Mouse (Mus musculus) lung, adult 2 months (tissue): ENCODE data around the gene Phf3.

Experiments
- CTCF ChIP-seq: fragments of 200-500 bp; IDR thresholded peaks from 2 replicates; pipeline ENCODE4 v1.5.1; 2011; ENCODE audit warnings: mild to moderate bottlenecking, low read length, control low read depth; ENCODE audit not compliant: insufficient read depth
- POLR2A ChIP-seq: fragments of 200-500 bp; IDR thresholded peaks from 2 replicates; pipeline ENCODE4 v1.6.1; 2011; ENCODE audit warnings: low read depth, mild to moderate bottlenecking, control low read depth, low read length, borderline replicate concordance; ENCODE audit errors: extremely low read depth

- no peak for TF ChIP-seq CTCF
- no peak for TF ChIP-seq POLR2A
Observed at GRCm38 (mm10) chr1:30779562-30779961, 94.2 kb downstream of the Phf3 start.
